Mouse (Mus musculus): Measurements from ENCODE around the gene Smlr1.

Smlr1 gene

GRCm38 (mm10) chr10:25535891-25536331 lies at the start of gene Smlr1:
Gene Smlr1, minus strand, starts transcription at chr10:25536267.
- no peak for DNase-seq (ENCODE audit: low read depth, low spot score)

DNA sequence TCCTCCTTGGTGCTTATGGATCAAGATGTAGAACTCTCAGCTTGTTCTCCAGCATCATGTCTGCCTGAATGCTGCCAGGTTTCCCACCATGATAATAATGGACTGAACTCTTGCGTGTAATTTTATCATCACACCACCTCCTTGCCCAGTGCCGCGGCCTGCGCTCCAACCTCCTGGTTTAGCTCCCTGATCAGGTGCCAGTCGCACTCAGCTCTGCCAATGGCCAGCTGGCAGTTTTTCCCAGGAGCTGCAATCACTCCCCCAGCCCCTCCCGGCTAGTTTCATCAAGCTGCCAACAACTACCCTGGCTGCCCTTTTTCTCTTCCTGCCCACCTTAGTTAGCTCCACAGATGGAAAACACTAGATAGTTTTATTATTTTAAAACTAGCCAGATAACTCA lies 48.8 kb upstream of the Smlr1 start:
- no peak for DNase-seq (ENCODE audit: low read depth, low spot score)

GRCm38 (mm10) chr10:25580066-25580465 lies 44.0 kb upstream of the Smlr1 start:
- no peak for DNase-seq (ENCODE audit: low read depth, low spot score)

DNA sequence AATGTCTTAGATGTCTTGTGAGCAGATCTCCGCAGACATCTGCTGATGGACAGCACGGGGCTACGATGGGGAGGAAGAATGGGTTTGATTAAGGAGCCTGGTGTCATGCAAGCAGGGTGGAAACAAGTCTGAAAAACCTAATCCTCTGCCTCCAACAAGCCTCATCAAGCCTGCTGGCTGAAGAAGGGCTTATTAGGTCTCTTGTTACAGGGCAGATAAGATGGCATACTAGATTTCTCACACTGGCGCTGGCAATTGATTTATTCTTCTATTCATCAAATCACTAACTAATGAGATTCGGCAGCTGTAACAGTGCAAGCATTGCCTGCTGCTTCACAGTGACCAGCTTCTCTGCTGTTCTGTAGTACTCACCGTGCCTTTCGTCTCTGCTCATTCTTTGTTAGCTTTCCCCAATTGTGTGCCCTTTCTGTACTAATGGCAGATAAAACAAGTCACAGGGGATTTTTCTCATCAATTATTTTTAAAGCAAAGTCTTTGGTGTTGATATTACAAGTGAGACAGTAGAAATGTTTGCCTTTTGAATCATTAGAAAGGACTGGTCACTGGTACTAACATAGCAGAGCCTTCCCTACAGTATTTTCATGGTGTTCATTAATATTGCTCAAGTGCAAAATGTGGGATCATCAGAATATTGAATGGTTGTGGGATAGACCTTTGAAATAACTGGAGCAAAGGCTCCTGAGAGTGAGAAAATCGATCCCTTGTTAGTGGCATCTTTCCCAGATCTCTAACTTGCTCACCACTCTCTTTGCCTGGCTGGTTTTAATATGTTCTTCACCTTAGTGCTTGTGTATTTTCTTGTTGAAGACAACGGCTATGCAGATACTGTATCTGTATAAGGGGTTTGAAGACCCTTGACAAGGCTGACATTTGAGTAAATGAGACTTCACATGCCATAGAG lies 35.5 kb upstream of the Smlr1 start:
- no peak for DNase-seq (ENCODE audit: low read depth, low spot score)

DNA sequence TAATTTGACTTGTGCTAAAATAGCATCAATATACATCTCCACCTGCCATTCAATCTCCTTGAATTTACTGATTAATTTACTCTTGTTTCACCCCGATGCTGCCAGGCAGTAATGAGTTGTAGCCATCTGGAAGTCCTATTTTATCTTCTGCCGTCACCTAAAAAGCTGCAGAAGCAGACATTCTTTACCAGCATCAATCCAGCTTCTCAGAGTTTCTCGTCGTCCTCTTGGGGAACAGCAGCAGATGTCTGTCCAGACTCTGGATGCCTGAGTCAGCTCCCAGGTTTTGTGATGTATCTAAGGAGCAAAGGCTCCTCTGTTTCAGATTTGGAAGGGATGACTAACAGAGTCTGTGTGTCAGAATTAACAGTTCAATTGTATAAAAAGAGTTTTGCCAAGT lies 16.9 kb upstream of the Smlr1 start:
- no peak for DNase-seq (ENCODE audit: low read depth, low spot score)

DNA sequence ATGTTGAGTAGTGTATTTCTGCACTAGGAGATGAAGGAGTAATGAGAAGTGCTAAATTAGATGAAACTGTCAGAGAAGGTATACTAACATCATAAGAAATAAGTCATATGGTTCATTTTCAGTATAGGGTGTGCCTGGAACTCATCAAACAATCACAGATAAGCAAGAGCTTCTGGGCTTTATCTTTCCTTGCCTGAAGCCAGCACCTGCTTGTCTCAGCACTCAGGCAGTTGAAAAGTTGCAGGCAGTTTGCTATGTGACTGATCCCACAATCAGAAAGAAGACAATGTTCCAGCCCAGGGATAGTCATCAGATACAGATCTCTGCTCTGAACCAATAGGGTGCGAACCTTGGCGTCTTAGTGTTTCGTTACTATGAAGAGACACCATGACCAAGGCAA lies 5.0 kb upstream of the Smlr1 start:
- DNase-seq (ENCODE audit: low read depth, low spot score) = no peak

DNA sequence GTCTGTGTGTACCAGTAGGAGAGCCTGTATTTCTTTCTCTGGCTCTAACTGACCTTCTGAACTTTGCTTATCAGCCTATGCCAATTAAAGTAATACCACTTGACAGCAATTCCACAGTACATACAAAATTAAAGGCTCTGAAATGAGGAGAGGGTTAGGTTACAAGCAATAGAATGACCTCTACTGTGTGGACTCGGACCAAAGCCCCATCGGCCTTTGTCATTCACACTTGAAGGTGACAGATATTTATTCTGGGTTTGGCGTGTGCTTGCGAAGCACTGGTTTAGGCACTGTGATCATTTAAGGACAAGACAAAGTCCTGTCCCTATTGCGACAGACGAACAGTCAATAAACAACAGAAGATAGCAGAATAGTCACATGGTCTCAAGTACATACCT lies 3.7 kb upstream of the Smlr1 start:
- DNase-seq (ENCODE audit: low read depth, low spot score) = no peak

- no peak for DNase-seq (ENCODE audit: low read depth, low spot score)
Measured at GRCm38 (mm10) chr10:25539146-25539770, 3.2 kb upstream of the Smlr1 start.

GRCm38 (mm10) chr10:25538738-25539137 lies 2.7 kb upstream of the Smlr1 start:
- DNase-seq (ENCODE audit: low read depth, low spot score) = no peak

DNA sequence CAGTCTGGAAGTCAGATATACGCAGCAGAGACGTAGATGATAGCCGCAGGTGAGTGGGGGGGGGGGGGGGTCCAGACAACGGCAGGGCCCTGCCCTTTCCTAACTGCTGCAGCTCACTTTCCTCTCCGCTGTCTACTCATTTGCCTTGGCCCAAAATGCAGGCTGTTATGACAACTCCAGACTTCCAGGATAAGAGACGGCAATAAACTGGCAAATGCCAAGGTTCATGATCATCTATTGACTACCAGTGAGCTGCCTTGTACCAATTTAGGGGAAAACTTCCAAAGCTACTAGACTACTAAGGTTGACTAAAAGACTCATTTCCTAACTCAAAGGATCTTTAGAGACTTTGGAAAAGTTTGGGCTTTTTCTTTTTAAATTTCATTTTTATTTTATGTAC lies 554 bp upstream of the Smlr1 start:
- DNase-seq (ENCODE audit: low read depth, low spot score) = no peak

DNA sequence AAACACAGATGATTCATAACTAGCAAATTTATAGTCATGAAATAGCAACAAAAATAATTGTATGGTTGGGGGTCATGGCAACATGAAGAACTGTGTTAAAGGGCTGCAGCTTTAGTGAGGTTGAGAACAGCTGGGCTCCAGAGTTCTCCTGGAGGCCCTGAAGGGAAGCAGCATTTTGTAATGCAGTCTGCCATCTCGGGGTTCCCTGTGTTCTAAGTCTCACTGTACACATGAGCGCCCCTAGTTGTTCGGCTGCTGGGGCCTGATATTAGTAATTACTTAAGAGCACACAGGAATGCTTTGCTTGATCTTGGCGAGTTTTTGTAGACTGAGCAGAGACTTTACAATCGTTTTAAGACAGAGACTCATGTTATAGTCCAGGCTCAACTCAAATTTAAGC lies 1.6 kb downstream of the Smlr1 start:
- no peak for DNase-seq (ENCODE audit: low read depth, low spot score)

GRCm38 (mm10) chr10:25533513-25534246 lies 2.4 kb downstream of the Smlr1 start:
- no peak for DNase-seq (ENCODE audit: low read depth, low spot score)

- no peak for DNase-seq (ENCODE audit: low read depth, low spot score)
Measured at GRCm38 (mm10) chr10:25533105-25533504, 3.0 kb downstream of the Smlr1 start.

DNA sequence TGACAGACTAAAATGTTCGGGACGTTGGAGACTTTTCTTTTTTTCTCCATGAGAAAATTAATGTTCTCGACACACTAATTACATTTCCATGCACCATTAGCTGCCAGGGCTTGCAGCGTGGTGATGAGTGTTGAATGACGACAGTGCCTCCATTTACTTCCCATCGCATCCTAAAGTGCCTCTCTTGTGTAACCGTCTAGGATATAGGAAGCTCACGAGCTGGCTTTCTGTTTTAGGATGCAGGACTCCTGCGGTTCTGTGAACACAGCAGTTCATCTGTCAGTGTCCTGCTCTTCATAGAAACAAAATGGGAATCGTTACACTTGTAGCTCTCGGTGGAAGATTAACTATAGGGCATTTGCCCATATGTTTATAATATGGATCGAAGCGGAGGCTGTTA lies 4.7 kb downstream of the Smlr1 start:
- no peak for DNase-seq (ENCODE audit: low read depth, low spot score)

DNA sequence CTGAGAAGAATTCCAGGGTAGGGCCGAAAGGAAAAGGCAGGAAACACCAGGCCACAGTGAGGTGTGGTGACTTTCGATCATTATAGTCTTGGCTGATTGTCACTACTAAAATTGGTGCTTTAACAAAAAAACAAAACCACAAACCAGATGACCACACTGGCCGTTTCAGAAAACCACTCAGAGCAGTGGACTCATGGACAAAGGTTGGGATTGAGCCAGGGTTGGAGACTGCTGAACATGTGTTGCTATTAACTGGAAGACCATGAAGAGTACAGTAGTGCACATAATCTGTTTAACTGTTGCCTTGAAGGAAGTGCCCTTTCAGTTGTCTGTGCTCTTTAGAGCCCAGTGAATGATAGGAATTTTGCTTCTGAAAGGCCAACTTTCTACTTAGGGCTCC lies 8.9 kb downstream of the Smlr1 start:
- DNase-seq (ENCODE audit: low read depth, low spot score) = no peak

- no peak for DNase-seq (ENCODE audit: low read depth, low spot score)
Measured at GRCm38 (mm10) chr10:25526622-25527021, 9.4 kb downstream of the Smlr1 start.

DNA sequence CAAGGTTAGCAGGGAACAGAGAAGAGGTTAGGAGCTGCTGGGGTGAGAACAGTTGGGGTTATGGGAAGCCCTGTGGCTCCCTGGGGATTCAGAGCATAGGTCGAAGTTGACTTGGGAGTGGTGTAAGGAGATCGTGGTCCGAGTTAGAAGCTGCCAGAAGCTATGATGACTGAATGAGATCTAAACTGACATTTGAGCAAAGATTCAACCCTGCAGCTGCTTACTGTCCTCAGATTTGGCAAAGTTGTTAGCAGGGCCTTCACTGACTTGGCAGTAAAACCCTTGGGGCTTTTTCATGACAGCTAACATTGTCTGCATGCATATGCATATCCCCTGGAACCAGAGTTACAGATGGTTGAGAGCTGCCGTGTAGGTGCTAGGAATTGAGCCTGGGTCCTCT lies 9.9 kb downstream of the Smlr1 start:
- DNase-seq (ENCODE audit: low read depth, low spot score) = no peak

DNA sequence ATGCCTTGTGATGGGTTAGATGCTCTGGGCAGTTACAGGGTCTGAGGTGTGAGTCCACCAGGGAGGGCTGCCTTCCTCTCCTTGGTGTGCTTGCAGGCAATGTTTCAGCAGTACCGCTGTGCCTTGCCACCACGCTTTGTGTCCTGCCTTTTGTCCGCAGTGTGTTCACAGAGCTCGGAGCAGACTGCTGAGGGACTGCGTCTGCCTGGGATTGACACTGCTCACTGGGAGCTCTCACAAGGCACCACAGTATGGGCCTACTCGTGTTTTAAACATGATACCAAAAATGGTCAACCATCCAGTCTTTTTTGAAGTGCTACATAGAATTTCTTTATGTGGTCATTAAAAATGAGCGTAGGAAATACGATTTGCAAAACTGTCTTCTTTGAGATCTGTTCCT lies 12.3 kb downstream of the Smlr1 start:
- DNase-seq (ENCODE audit: low read depth, low spot score) = no peak

GRCm38 (mm10) chr10:25520428-25520827 lies 15.6 kb downstream of the Smlr1 start:
- DNase-seq (ENCODE audit: low read depth, low spot score) = no peak

- no peak for DNase-seq (ENCODE audit: low read depth, low spot score)
Measured at GRCm38 (mm10) chr10:25519954-25520353, 16.1 kb downstream of the Smlr1 start.

GRCm38 (mm10) chr10:25513821-25514220 lies 22.2 kb downstream of the Smlr1 start:
- DNase-seq (ENCODE audit: low read depth, low spot score) = no peak

DNA sequence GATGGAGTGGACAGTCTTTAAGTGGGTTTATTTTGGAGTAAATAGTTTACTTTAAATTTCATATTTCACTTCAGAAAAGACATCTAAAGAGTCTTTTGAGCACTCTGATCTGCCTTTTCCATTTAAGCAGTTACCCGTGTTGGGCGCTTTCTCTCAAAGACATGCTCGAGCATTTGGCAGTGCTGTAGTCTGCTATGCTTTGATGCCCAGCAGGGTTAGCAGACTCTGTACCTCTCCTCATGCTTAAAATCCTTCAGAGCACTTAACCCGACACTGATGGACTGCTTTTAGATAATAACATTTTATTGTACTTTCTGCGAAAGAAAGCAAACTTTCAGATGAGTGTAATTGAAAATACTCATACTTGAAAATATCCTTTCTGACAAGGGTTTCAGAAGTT lies 32.8 kb downstream of the Smlr1 start:
- DNase-seq (ENCODE audit: low read depth, low spot score) = no peak
